Mouse (Mus musculus): Measurements from ENCODE around the gene Cadm3.
"Not testable (repeated sequence)": the region's sequence is repeated elsewhere in the genome, so short reads cannot be mapped to it uniquely, and the experiment has no call there.

Cadm3 gene

GRCm38 (mm10) chr1:173321593-173322248 lies 45.8 kb downstream of the Cadm3 start:
- DNase-seq: no peak

DNA sequence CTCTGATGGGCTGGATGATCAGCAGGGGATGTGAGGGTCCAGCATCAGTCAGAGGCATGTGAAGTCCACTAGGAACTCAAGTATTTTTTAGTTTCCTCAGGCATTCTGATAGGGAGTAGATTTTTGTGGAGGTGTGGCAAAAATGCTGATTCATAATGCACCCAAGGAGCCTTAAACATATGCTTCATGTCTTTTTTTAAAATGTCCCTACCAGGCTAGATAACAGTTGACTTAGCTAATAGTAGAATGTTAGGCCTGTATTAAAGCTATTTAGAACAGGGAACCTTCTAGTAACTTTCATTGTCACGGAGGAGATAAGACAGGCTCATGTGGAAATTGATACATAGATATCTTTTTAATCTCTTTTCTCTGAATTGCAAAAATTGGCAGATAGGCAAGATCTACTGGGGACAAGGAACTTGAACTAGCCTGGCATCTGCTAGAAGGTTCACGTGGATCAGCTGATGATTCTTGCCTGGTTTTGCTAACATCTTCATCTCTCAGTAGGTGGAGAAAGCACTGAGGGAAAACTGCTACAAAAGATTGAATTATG lies 49.5 kb downstream of the Cadm3 start:
- DNase-seq: no peak

GRCm38 (mm10) chr1:173315725-173316124 lies 51.8 kb downstream of the Cadm3 start:
- no peak for DNase-seq

DNA sequence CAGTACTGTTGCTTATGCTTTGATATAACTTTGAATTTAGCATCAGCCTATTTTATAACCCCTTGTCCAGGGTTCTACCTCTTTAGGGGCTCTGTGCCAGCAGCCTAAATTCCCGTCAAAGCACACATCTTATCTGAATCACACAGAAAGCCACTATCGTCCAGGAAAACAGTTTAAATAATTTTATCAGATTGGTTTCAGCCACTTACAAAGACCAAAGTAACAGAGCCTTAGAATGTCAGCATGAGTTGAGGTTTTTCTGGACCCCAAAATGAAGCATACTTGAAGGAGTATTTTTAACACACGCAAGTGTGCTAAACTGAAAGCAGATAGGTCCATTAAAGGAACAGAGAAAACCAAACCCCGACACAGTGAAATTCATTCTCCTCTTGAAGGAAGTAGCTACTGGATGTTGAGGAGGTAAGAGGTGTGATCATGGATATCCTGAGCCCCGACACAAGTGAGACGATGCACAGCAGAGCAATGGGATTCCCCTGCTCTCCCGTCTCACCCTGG lies 53.9 kb downstream of the Cadm3 start:
- not testable (repeated sequence) for DNase-seq

- DNase-seq: not testable (repeated sequence)
Measured at GRCm38 (mm10) chr1:173302795-173303194, 64.7 kb downstream of the Cadm3 start.
